Mouse (Mus musculus) embryonic facial prominence, embryonic 13.5 days (tissue): ENCODE measurements around the gene Tmem229b. TPM values are rescaled to one million over a fixed set of nuclear protein-coding genes. Genes with fewer than 3 reads are reported as not detected.

Experiments
- ATAC-seq: fragments of 200-750 bp; cut with Nextera tagmentation; 2 replicates; pipeline ENCODE4 v1.8.0; 2017; ENCODE audit warnings: low read depth; ENCODE audit not compliant: insufficient number of reproducible peaks, insufficient read depth, low FRiP score, low TSS enrichment
- H3K27ac ChIP-seq: fragments of 300-500 bp; sonication (generic); 2 replicates; pipeline ENCODE4 v1.5.1; 2015; ENCODE audit warnings: moderate library complexity, mild to moderate bottlenecking, inconsistent platforms
- H3K27me3 ChIP-seq: fragments of 300-500 bp; sonication (generic); 2 replicates; pipeline ENCODE4 v1.6.1; 2015; ENCODE audit warnings: mild to moderate bottlenecking, inconsistent platforms
- H3K36me3 ChIP-seq: fragments of 300-500 bp; sonication (generic); 2 replicates; pipeline ENCODE4 v1.6.1; 2015; ENCODE audit warnings: mild to moderate bottlenecking, inconsistent platforms
- H3K4me1 ChIP-seq: fragments of 300-500 bp; sonication (generic); 2 replicates; pipeline ENCODE4 v1.6.1; 2015; ENCODE audit warnings: inconsistent platforms
- H3K4me2 ChIP-seq: fragments of 300-500 bp; sonication (generic); 2 replicates; pipeline ENCODE4 v1.6.1; 2015; ENCODE audit warnings: moderate library complexity, mild to moderate bottlenecking, inconsistent platforms
- H3K4me3 ChIP-seq: fragments of 300-500 bp; sonication (generic); 2 replicates; pipeline ENCODE4 v1.5.1; 2015; ENCODE audit warnings: mild to moderate bottlenecking, inconsistent platforms
- H3K9ac ChIP-seq: fragments of 300-500 bp; sonication (generic); 2 replicates; pipeline ENCODE4 v1.6.1; 2015; ENCODE audit warnings: mild to moderate bottlenecking, inconsistent platforms
- H3K9me3 ChIP-seq: fragments of 300-500 bp; sonication (generic); 2 replicates; pipeline ENCODE4 v1.6.1; 2016; ENCODE audit warnings: inconsistent platforms
- WGBS: fragments of 180-500 bp; shearing (Covaris S2); methylation state at CpG from one replicate; pipeline ENCODE4 v1.1.7; 2015; ENCODE audit warnings: mixed read lengths; 5-methylcytosine and 5-hydroxymethylcytosine counted together
- polyA plus RNA-seq: library from polyadenylated mRNA; unstranded; fragments of >200 nt; fragmentation: Nextera tagmentation; extraction: Ambion mirVana; gene quantifications from 2 replicates; pipeline ENCODE4 v1.2.1, GENCODE M21; 2015

The Tmem229b gene
- polyA plus RNA-seq, 1 experiment from 2014 or later = 6.4 TPM

GRCm38 (mm10) chr12:79005456-79005855 is 2.0 kb downstream of the Tmem229b start:
- Histone ChIP-seq H3K4me2 (no peak overlapping the region), H3K27ac (no peak overlapping the region), H3K4me3 (no peak overlapping the region), H3K4me1 (peaks cover 11% of the 10 kb centered on the region; the same call in 1 of the 2 replicates), H3K27me3 (peaks cover 30% of the 10 kb centered on the region), H3K36me3 (no peaks in the 10 kb centered on the region), H3K9me3 (no peaks in the 10 kb centered on the region), H3K9ac (no peak overlapping the region)
- WGBS = 88% methylated on average over 5 of the region's 5 CpGs
- ATAC-seq = no peak

- Histone ChIP-seq H3K9me3 (no peaks in the 10 kb centered on the region), H3K27ac (no peak overlapping the region), H3K9ac (no peak overlapping the region), H3K4me1 (peaks cover 11% of the 10 kb centered on the region; the same call in 1 of the 2 replicates), H3K36me3 (no peaks in the 10 kb centered on the region), H3K4me2 (no peak overlapping the region), H3K4me3 (no peak overlapping the region), H3K27me3 (peaks cover 28% of the 10 kb centered on the region)
- ATAC-seq = no peak
- 88% methylated on average over 3 of the region's 3 CpGs for WGBS
Observed at GRCm38 (mm10) chr12:79002978-79003377, 4.4 kb downstream of the Tmem229b start.

DNA sequence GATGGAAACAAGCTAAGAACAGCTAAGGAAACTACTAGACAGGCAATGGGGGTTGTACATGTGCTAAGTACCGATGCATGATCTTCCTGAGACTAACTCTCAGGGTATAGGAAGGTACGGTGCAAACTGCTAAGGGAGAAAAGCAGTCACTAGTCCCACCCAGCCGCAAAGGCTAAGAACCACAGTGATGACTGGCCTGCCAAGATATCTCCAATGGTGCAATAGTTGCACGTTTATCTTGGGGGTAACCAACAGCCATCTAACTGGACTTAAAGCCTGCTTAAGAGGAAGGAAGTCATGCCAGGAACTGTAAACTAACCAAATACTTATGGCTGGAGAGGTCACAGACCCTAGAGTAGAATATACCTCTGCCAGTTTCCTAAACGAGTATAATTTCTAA is 5.0 kb downstream of the Tmem229b start:
- H3K4me2 ChIP-seq = no peak overlapping the region
- 90% methylated on average over 5 of the region's 5 CpGs for WGBS

GRCm38 (mm10) chr12:78996711-78997110 is 10.7 kb downstream of the Tmem229b start:
- ATAC-seq = no peak
- Histone ChIP-seq H3K27me3 (no peaks in the 10 kb centered on the region), H3K4me1 (no peaks in the 10 kb centered on the region), H3K4me2 (no peak overlapping the region), H3K27ac (no peak overlapping the region), H3K36me3 (no peaks in the 10 kb centered on the region), H3K9ac (no peak overlapping the region), H3K9me3 (no peaks in the 10 kb centered on the region), H3K4me3 (no peak overlapping the region)
- WGBS = 15% methylated on average over 7 of the region's 7 CpGs

More for the DNA sequence above, 5.0 kb downstream of the Tmem229b start:
- peaks cover 26% of the 10 kb centered on the region for H3K27me3 ChIP-seq
- H3K36me3 ChIP-seq = no peaks in the 10 kb centered on the region
- H3K4me3 ChIP-seq = no peak overlapping the region
- ATAC-seq = no peak
- no peak overlapping the region for H3K27ac ChIP-seq
- H3K9ac ChIP-seq = no peak overlapping the region
- no peaks in the 10 kb centered on the region for H3K9me3 ChIP-seq
- peaks cover 11% of the 10 kb centered on the region; the same call in 1 of the 2 replicates for H3K4me1 ChIP-seq

- no peak overlapping the region for H3K4me3 ChIP-seq
- H3K27me3 ChIP-seq = no peaks in the 10 kb centered on the region
- no peak for ATAC-seq
- no peaks in the 10 kb centered on the region for H3K9me3 ChIP-seq
- no peak overlapping the region for H3K9ac ChIP-seq
- H3K4me2 ChIP-seq = no peak overlapping the region
- no peaks in the 10 kb centered on the region for H3K4me1 ChIP-seq
- H3K27ac ChIP-seq = no peak overlapping the region
- no peaks in the 10 kb centered on the region for H3K36me3 ChIP-seq
- 76% methylated on average over 4 of the region's 4 CpGs for WGBS
Observed at GRCm38 (mm10) chr12:78996271-78996670, 11.2 kb downstream of the Tmem229b start.

- H3K27ac ChIP-seq = no peak overlapping the region
- no peaks in the 10 kb centered on the region for H3K9me3 ChIP-seq
- H3K27me3 ChIP-seq = no peaks in the 10 kb centered on the region
- 43% methylated on average over 9 of the region's 9 CpGs for WGBS
- H3K36me3 ChIP-seq = no peaks in the 10 kb centered on the region
- no peak for ATAC-seq
- no peaks in the 10 kb centered on the region for H3K4me1 ChIP-seq
- no peak overlapping the region for H3K4me2 ChIP-seq
- no peak overlapping the region for H3K4me3 ChIP-seq
- H3K9ac ChIP-seq = no peak overlapping the region
Observed at GRCm38 (mm10) chr12:78987581-78988081, 19.8 kb downstream of the Tmem229b start.

DNA sequence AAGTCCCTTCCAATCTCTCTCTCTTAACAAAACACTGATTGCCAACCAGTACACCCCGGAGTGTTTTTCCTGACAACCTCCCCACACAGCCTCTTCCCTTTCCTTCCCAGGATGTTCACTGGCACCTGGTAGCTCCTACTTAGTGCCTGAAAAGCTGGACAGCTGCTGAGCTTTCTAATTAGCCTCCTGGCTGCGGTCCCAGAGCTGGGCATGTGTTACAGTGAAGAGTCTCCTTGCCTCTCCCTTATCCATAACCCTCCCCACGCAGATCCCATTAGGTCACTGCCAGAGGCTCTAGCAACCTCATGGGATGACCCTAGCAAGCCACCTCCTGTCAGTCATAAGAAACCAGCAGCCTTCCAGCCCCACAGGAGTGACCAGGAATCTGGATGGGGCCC is 23.4 kb downstream of the Tmem229b start:
- H3K9ac ChIP-seq = no peak overlapping the region
- no peaks in the 10 kb centered on the region for H3K4me1 ChIP-seq
- H3K4me3 ChIP-seq = no peak overlapping the region
- no peaks in the 10 kb centered on the region for H3K27me3 ChIP-seq
- no peak overlapping the region for H3K27ac ChIP-seq
- peak; percentile 26; the same call in 1 of the 2 replicates for ATAC-seq
- no peaks in the 10 kb centered on the region; the same call in 1 of the 2 replicates for H3K9me3 ChIP-seq
- no peak overlapping the region for H3K4me2 ChIP-seq
- WGBS = 49% methylated on average over 3 of the region's 3 CpGs
- H3K36me3 ChIP-seq = no peaks in the 10 kb centered on the region

DNA sequence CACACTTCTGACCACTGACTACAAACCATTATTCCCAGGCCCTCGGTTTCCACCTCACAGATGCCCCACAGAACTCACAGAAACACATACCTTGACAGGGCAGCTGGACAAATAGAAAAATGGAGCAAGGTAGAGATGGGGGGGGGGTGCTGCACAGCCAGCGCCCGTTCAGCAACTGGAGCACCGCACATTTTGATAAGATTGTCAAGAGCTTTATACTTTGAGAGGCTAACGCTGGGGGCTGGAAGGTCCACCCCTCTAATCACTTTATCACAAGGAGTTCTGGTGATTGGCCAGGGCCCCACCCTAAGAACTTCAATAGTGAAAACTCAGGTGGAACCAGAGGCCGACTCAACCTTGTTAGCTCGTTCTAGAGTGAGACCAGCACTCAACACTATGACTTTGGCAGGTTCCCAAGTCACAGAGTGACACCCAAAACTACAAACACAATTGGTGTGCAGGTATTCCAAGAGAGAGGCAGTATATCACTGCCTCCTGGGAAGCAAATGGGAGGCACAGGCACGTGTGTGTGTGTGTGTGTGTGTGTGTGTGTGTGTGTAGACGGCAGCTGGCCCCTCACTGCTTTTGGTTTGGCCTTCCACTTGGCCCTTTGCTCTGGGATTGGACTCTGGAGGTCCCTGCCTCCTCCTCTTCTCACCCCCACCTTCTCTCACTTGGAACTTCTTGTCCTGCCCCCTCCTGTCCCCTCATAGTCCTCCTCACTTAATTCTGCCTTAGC is 24.0 kb downstream of the Tmem229b start:
- no peaks in the 10 kb centered on the region for H3K27me3 ChIP-seq
- ATAC-seq = no peak
- no peaks in the 10 kb centered on the region for H3K36me3 ChIP-seq
- H3K4me3 ChIP-seq = no peak overlapping the region
- no peak overlapping the region for H3K9ac ChIP-seq
- H3K27ac ChIP-seq = no peak overlapping the region
- no peaks in the 10 kb centered on the region for H3K4me1 ChIP-seq
- no peak overlapping the region for H3K4me2 ChIP-seq
- H3K9me3 ChIP-seq = no peaks in the 10 kb centered on the region; the same call in 1 of the 2 replicates
- 69% methylated on average over 9 of the region's 9 CpGs for WGBS

DNA sequence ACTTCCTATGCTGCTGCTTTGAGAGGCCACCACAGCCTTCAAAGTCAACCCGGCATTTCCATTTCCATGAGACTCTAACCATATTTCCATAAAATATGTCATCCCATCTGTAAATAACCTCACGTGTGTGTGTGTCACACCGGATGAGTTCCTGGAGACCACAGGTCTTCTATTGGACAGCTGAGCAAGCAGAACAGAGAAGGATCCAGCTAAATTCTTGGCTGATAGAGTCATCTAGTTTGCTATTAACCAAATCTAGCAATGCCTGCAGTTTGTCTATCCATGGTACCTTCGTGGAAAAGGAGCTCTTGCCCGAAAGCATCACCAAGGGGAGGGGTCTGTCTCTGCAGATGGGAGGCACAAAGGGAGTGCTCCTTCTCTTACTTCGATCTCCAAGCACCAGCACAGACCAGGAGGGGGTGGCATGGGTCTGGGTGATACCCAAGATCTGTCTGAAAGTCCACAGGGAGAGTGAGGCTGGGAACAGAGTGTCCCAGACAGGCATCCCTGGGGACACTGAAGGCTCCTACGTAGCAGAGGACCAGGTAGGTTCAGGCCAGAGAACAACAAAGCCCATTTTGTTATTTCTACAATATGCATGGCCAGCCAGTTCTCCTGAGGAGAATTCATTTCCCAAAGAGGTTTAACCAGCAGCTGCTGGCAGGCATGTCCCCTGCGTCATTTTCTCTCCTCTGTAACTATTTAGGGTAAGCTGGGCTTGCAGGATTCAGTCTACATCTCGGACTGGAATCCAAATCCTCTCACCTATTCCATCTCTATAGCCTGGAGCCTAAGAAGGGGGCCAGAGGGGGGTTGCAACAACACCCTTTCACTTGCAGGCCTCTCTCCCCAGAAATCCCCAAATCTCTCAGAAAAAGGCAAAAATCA is 25.2 kb downstream of the Tmem229b start:
- H3K4me1 ChIP-seq = no peaks in the 10 kb centered on the region
- H3K27ac ChIP-seq = no peak overlapping the region
- H3K4me2 ChIP-seq = no peak overlapping the region
- 68% methylated on average over 9 of the region's 9 CpGs for WGBS
- H3K4me3 ChIP-seq = no peak overlapping the region
- no peak for ATAC-seq
- H3K9ac ChIP-seq = no peak overlapping the region
- H3K9me3 ChIP-seq = no peaks in the 10 kb centered on the region; the same call in 1 of the 2 replicates
- no peaks in the 10 kb centered on the region for H3K36me3 ChIP-seq
- H3K27me3 ChIP-seq = no peaks in the 10 kb centered on the region

DNA sequence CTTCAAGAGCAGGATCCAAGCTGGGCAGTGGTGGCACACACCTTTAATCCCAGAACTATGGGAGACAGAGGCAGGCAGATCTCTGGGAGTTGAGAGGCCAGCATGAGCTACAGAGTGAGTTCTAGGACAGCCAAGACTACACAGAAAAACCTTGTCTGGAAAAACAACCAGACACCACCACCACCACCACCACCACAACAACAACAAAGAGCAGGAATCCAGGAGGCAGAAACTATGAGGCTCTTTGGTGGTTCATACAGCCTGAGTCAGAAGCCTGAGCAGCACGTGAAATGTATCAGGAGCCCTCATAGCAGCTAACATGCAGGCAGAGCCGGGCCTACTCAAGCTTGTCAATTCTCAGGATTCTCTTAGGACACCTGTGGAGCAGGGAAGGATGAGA is 26.3 kb downstream of the Tmem229b start:
- Histone ChIP-seq H3K4me1 (no peaks in the 10 kb centered on the region), H3K9ac (no peak overlapping the region), H3K36me3 (no peaks in the 10 kb centered on the region), H3K4me2 (no peak overlapping the region), H3K27me3 (no peaks in the 10 kb centered on the region), H3K9me3 (no peaks in the 10 kb centered on the region; the same call in 1 of the 2 replicates), H3K4me3 (no peak overlapping the region), H3K27ac (no peak overlapping the region)
- 82% methylated on average over 2 of the region's 2 CpGs for WGBS
- ATAC-seq = no peak

GRCm38 (mm10) chr12:78980683-78981091 is 26.7 kb downstream of the Tmem229b start:
- no peaks in the 10 kb centered on the region; the same call in 1 of the 2 replicates for H3K9me3 ChIP-seq
- H3K4me2 ChIP-seq = no peak overlapping the region
- H3K4me3 ChIP-seq = no peak overlapping the region
- H3K36me3 ChIP-seq = no peaks in the 10 kb centered on the region
- ATAC-seq = no peak
- WGBS = 73% methylated on average over 5 of the region's 5 CpGs
- H3K27ac ChIP-seq = no peak overlapping the region
- no peaks in the 10 kb centered on the region for H3K27me3 ChIP-seq
- H3K4me1 ChIP-seq = no peaks in the 10 kb centered on the region
- no peak overlapping the region for H3K9ac ChIP-seq
